Mouse (Mus musculus): Measurements from ENCODE around the gene Tmem179. TPM values are rescaled to one million over a fixed set of nuclear protein-coding genes. Genes with fewer than 3 reads are reported as not detected.

The Tmem179 gene
- polyA plus RNA-seq, 1 experiment = 0.01 TPM

GRCm38 (mm10) chr12:112544946-112545701 is 28.6 kb upstream of the Tmem179 start:
- Histone ChIP-seq H3ac (ENCODE audit: control insufficient read depth, insufficient read length) (no peak overlapping the region), H3K79me2 (ENCODE audit: control insufficient read depth, insufficient read depth) (no peaks in the 10 kb centered on the region), H3K4me2 (ENCODE audit: low read depth) (no peak overlapping the region), H3K27me3 (ENCODE audit: control insufficient read depth, insufficient read depth, insufficient read length) (peaks cover 11% of the 10 kb centered on the region), H3K36me3 (ENCODE audit: control insufficient read depth, insufficient read depth) (no peaks in the 10 kb centered on the region), H3K4me3 (no peak overlapping the region)
- no peak for TF ChIP-seq TCF3 (IDR thresholded peaks at IDR 0.05; ENCODE audit: insufficient read length, low read depth)
- TF ChIP-seq POLR2AphosphoS2 (IDR thresholded peaks at IDR 0.05; ENCODE audit: insufficient read length, low read depth) = no peak
- no peak for TF ChIP-seq POLR2A (IDR thresholded peaks at IDR 0.05; ENCODE audit: insufficient read length, low read depth)
- TF ChIP-seq CEBPB (IDR thresholded peaks at IDR 0.05; ENCODE audit: insufficient read depth, poor library complexity, severe bottlenecking) = no peak
- TF ChIP-seq MYOG (IDR thresholded peaks at IDR 0.05; ENCODE audit: control insufficient read depth in 1 of 3, insufficient read depth in 1 of 3, insufficient read length in 2 of 3, low read depth in 2 of 3) = no peak
- no peak for TF ChIP-seq E2F4 (IDR thresholded peaks at IDR 0.05; ENCODE audit: insufficient read depth)
- no peak for TF ChIP-seq SRF (IDR thresholded peaks at IDR 0.05; ENCODE audit: control insufficient read depth, insufficient read length, low read depth)
- no peak for TF ChIP-seq USF1 (IDR thresholded peaks at IDR 0.05; ENCODE audit: low read depth)
- TF ChIP-seq MYOD1 (IDR thresholded peaks at IDR 0.05; ENCODE audit: control insufficient read depth in 1 of 3, insufficient read length in 2 of 3, low read depth in 2 of 3) = no peak
- TF ChIP-seq TCF12 (IDR thresholded peaks at IDR 0.05; ENCODE audit: insufficient read depth, poor library complexity, severe bottlenecking) = no peak
- no peak for TF ChIP-seq REST (IDR thresholded peaks at IDR 0.05; ENCODE audit: insufficient read depth, insufficient read length)

GRCm38 (mm10) chr12:112543941-112544340 is 27.4 kb upstream of the Tmem179 start:
- Histone ChIP-seq H3K4me3 (no peak overlapping the region), H3K36me3 (ENCODE audit: control insufficient read depth, insufficient read depth) (no peaks in the 10 kb centered on the region), H3K27me3 (ENCODE audit: control insufficient read depth, insufficient read depth, insufficient read length) (peaks cover 16% of the 10 kb centered on the region), H3ac (ENCODE audit: control insufficient read depth, insufficient read length) (no peak overlapping the region), H3K79me2 (ENCODE audit: control insufficient read depth, insufficient read depth) (no peaks in the 10 kb centered on the region), H3K4me2 (ENCODE audit: low read depth) (no peak overlapping the region)
- TF ChIP-seq E2F4 (IDR thresholded peaks at IDR 0.05; ENCODE audit: insufficient read depth) = no peak
- TF ChIP-seq REST (IDR thresholded peaks at IDR 0.05; ENCODE audit: insufficient read depth, insufficient read length) = no peak

GRCm38 (mm10) chr12:112542920-112543300 is 26.4 kb upstream of the Tmem179 start:
- peaks cover 20% of the 10 kb centered on the region for H3K27me3 ChIP-seq (ENCODE audit: control insufficient read depth, insufficient read depth, insufficient read length)
- no peak for TF ChIP-seq POLR2A (IDR thresholded peaks at IDR 0.05; ENCODE audit: insufficient read length, low read depth)
- TF ChIP-seq POLR2AphosphoS2 (IDR thresholded peaks at IDR 0.05; ENCODE audit: insufficient read length, low read depth) = no peak
- TF ChIP-seq TCF12 (IDR thresholded peaks at IDR 0.05; ENCODE audit: insufficient read depth, poor library complexity, severe bottlenecking) = no peak
- TF ChIP-seq MAX (IDR thresholded peaks at IDR 0.05; ENCODE audit: low read depth) = no peak
- no peak for TF ChIP-seq TCF3 (IDR thresholded peaks at IDR 0.05; ENCODE audit: insufficient read length, low read depth)
- no peak for TF ChIP-seq USF1 (IDR thresholded peaks at IDR 0.05; ENCODE audit: low read depth)
- no peak for TF ChIP-seq MYOG (IDR thresholded peaks at IDR 0.05; ENCODE audit: control insufficient read depth in 1 of 3, insufficient read depth in 1 of 3, insufficient read length in 2 of 3, low read depth in 2 of 3)
- TF ChIP-seq SRF (IDR thresholded peaks at IDR 0.05; ENCODE audit: control insufficient read depth, insufficient read length, low read depth) = no peak
- TF ChIP-seq CEBPB (IDR thresholded peaks at IDR 0.05; ENCODE audit: insufficient read depth, poor library complexity, severe bottlenecking) = no peak
- no peak for TF ChIP-seq E2F4 (IDR thresholded peaks at IDR 0.05; ENCODE audit: insufficient read depth)
- no peak for TF ChIP-seq REST (IDR thresholded peaks at IDR 0.05; ENCODE audit: insufficient read depth, insufficient read length)
- TF ChIP-seq MYOD1 (IDR thresholded peaks at IDR 0.05; ENCODE audit: control insufficient read depth in 1 of 3, insufficient read length in 2 of 3, low read depth in 2 of 3) = no peak
- H3K36me3 ChIP-seq (ENCODE audit: control insufficient read depth, insufficient read depth) = no peaks in the 10 kb centered on the region
- no peak overlapping the region for H3ac ChIP-seq (ENCODE audit: control insufficient read depth, insufficient read length)
- H3K4me2 ChIP-seq (ENCODE audit: low read depth) = no peak overlapping the region
- H3K4me3 ChIP-seq = no peak overlapping the region
- no peaks in the 10 kb centered on the region for H3K79me2 ChIP-seq (ENCODE audit: control insufficient read depth, insufficient read depth)

- Histone ChIP-seq H3K4me3 (no peak overlapping the region), H3ac (ENCODE audit: control insufficient read depth, insufficient read length) (no peak overlapping the region), H3K79me2 (ENCODE audit: control insufficient read depth, insufficient read depth) (no peaks in the 10 kb centered on the region), H3K4me2 (ENCODE audit: low read depth) (no peak overlapping the region), H3K27me3 (ENCODE audit: control insufficient read depth, insufficient read depth, insufficient read length) (peaks cover 23% of the 10 kb centered on the region), H3K36me3 (ENCODE audit: control insufficient read depth, insufficient read depth) (no peaks in the 10 kb centered on the region)
- TF ChIP-seq MYOG (IDR thresholded peaks at IDR 0.05; ENCODE audit: control insufficient read depth in 1 of 3, insufficient read depth in 1 of 3, insufficient read length in 2 of 3, low read depth in 2 of 3) (no peak), REST (IDR thresholded peaks at IDR 0.05; ENCODE audit: insufficient read depth, insufficient read length) (no peak), SRF (IDR thresholded peaks at IDR 0.05; ENCODE audit: control insufficient read depth, insufficient read length, low read depth) (no peak), MYOD1 (IDR thresholded peaks at IDR 0.05; ENCODE audit: control insufficient read depth in 1 of 3, insufficient read length in 2 of 3, low read depth in 2 of 3) (no peak), TCF12 (IDR thresholded peaks at IDR 0.05; ENCODE audit: insufficient read depth, poor library complexity, severe bottlenecking) (no peak), MAX (IDR thresholded peaks at IDR 0.05; ENCODE audit: low read depth) (no peak), TCF3 (IDR thresholded peaks at IDR 0.05; ENCODE audit: insufficient read length, low read depth) (no peak)
Measured at GRCm38 (mm10) chr12:112542257-112542919, 25.8 kb upstream of the Tmem179 start.

All from myocyte (in vitro differentiated cells).